In the genomic region with DNA sequence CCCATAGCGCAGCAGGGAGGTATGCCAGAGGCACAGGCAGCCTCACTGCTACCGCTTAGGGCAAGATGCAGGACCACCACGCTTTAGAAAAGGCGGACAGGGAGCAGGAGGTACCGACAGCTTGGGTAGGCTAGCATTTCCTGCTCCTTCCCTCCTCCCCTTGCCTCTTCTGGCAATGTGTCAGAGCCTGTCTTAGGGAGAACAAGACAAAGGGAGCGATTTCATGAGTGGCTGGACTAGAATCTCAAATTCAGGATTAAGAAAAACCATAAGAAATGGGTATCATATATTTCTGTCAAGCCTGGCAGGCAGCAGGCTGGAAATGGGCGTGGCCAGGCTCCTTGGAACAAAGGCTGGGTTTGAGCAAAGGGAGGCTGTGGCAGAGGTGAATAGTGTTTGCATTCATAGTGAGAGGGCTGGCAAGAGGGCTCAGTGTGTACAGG, we compare ENCODE assay signal across 8 mouse cellular contexts. TPM values are rescaled to one million over a fixed set of nuclear protein-coding genes. Genes with fewer than 3 reads are reported as not detected.
DNase-seq lines count a peak whose midpoint lies in the region; ATAC-seq lines count a peak whose summit lies in the region.
"Had no signal": no experiment of that assay in that cellular context is flagged by ENCODE, and none has a peak within 500 bp of the region (broad histone marks: within the 10 kb centered on the region; RNA-seq: fewer than 3 reads in every experiment).

No protein-coding gene starts in this region.

- ATAC-seq in embryonic facial prominence, embryonic 13.5 days (ENCODE audit: insufficient number of reproducible peaks, insufficient read depth, low FRiP score, low TSS enrichment, low read depth) = no peak
- ATAC-seq in hindbrain, embryonic 13.5 days (ENCODE audit: low FRiP score) = peak; percentile 38; the same call in 1 of the 2 replicates
- peak; percentile 34; the same call in 1 of the 2 replicates for ATAC-seq in neural tube, embryonic 14.5 days (ENCODE audit: low read depth)

- no peak overlapping the region for H3K4me3 ChIP-seq in embryonic facial prominence, embryonic 13.5 days
- H3K4me3 ChIP-seq in hindbrain, embryonic 13.5 days = no peak overlapping the region
- H3K4me3 ChIP-seq in neural tube, embryonic 14.5 days (ENCODE audit: low read depth, low read length) = no peak overlapping the region
- H3K4me3 ChIP-seq: myocyte had no signal

- WGBS in embryonic facial prominence, embryonic 13.5 days = 30% methylated on average over 7 of the region's 7 CpGs
- 11% methylated on average over 7 of the region's 7 CpGs for WGBS in hindbrain, embryonic 13.5 days
- WGBS in neural tube, embryonic 14.5 days = 10% methylated on average over 7 of the region's 7 CpGs

- no peaks in the 10 kb centered on the region for H3K9me3 ChIP-seq in embryonic facial prominence, embryonic 13.5 days
- no peaks in the 10 kb centered on the region for H3K9me3 ChIP-seq in hindbrain, embryonic 13.5 days
- H3K9me3 ChIP-seq in neural tube, embryonic 14.5 days (ENCODE audit: control insufficient read depth, low read length) = no peaks in the 10 kb centered on the region

- peak overlapping the region; percentile 63 for H3K27ac ChIP-seq in embryonic facial prominence, embryonic 13.5 days
- peak overlapping the region; percentile 96 for H3K27ac ChIP-seq in hindbrain, embryonic 13.5 days
- H3K27ac ChIP-seq in neural tube, embryonic 14.5 days (ENCODE audit: low read depth, low read length) = peak overlapping the region; percentile 80

- peak overlapping the region; percentile 21; the same call in 1 of the 2 replicates for H3K4me2 ChIP-seq in embryonic facial prominence, embryonic 13.5 days
- peak overlapping the region; percentile 39 for H3K4me2 ChIP-seq in hindbrain, embryonic 13.5 days
- H3K4me2 ChIP-seq in neural tube, embryonic 14.5 days (ENCODE audit: low read depth, low read length) = peak overlapping the region; percentile 1; the same call in 1 of the 2 replicates

- DNase-seq in right cerebral cortex, adult 2 months (ENCODE audit: low spot score in 2 of 2) = peak; percentile 34 to 54
- DNase-seq in right cerebral cortex, postnatal 14 days = no peak
- no peak for DNase-seq in thymus, postnatal 36 days
- no peak for DNase-seq in frontal cortex, postnatal 14 days (ENCODE audit: low spot score in 2 of 2)

- no peaks in the 10 kb centered on the region for H3K27me3 ChIP-seq in embryonic facial prominence, embryonic 13.5 days
- no peaks in the 10 kb centered on the region for H3K27me3 ChIP-seq in hindbrain, embryonic 13.5 days
- no peaks in the 10 kb centered on the region for H3K27me3 ChIP-seq in neural tube, embryonic 14.5 days (ENCODE audit: control insufficient read depth, insufficient read depth, low read length)

- peaks cover 22% of the 10 kb centered on the region for H3K4me1 ChIP-seq in embryonic facial prominence, embryonic 13.5 days
- peaks cover 55% of the 10 kb centered on the region for H3K4me1 ChIP-seq in hindbrain, embryonic 13.5 days (replicated peaks)
- peaks cover 27% of the 10 kb centered on the region for H3K4me1 ChIP-seq in neural tube, embryonic 14.5 days (ENCODE audit: control insufficient read depth, insufficient read depth, low read length)

- peak overlapping the region; percentile 44 for H3K9ac ChIP-seq in embryonic facial prominence, embryonic 13.5 days
- peak overlapping the region; percentile 64 for H3K9ac ChIP-seq in hindbrain, embryonic 13.5 days
- peak overlapping the region; percentile 0; the same call in 1 of the 2 replicates for H3K9ac ChIP-seq in neural tube, embryonic 14.5 days (replicated peaks; ENCODE audit: low read depth, low read length)

- peaks cover 33% of the 10 kb centered on the region for H3K36me3 ChIP-seq in embryonic facial prominence, embryonic 13.5 days
- H3K36me3 ChIP-seq in hindbrain, embryonic 13.5 days = peaks cover 16% of the 10 kb centered on the region
- H3K36me3 ChIP-seq in neural tube, embryonic 14.5 days (ENCODE audit: control insufficient read depth, insufficient read depth, low read length) = 0 out of 2 replicates have a peak, but pooled peaks cover 9% of the 10 kb centered on the region

RNA-seq across cellular contexts. Expression of a gene that starts 23.3 kb away (rescaled TPM):
- 21.5 and 51.2 TPM in 2 replicates for polyA plus RNA-seq in embryonic facial prominence, embryonic 13.5 days (2015; fragmentation: Nextera tagmentation; extraction: Ambion mirVana)
- 64.6 and 83.6 TPM in 2 replicates for polyA plus RNA-seq in hindbrain, embryonic 13.5 days (2015; fragmentation: Nextera tagmentation; extraction: Ambion mirVana)
- 107 and 139 TPM in 2 replicates for polyA plus RNA-seq in neural tube, embryonic 14.5 days (2014; fragmentation: Nextera tagmentation; extraction: Ambion mirVana)

RNA-seq across cellular contexts. Expression of a gene that starts 44.9 kb away (rescaled TPM):
- 65.4 and 65.6 TPM in 2 replicates for polyA plus RNA-seq in embryonic facial prominence, embryonic 13.5 days (2015; fragmentation: Nextera tagmentation; extraction: Ambion mirVana)
- polyA plus RNA-seq in hindbrain, embryonic 13.5 days (2015; fragmentation: Nextera tagmentation; extraction: Ambion mirVana) = 85.3 and 85.4 TPM in 2 replicates
- polyA plus RNA-seq in neural tube, embryonic 14.5 days (2014; fragmentation: Nextera tagmentation; extraction: Ambion mirVana) = 93.2 and 98.0 TPM in 2 replicates

Comparison
In these comparisons a context has a peak if more than half of its experiments do, and no peak if none do; other contexts are left out.
1. DNase-seq: peak in right cerebral cortex, adult 2 months (2 of 2); none in right cerebral cortex, postnatal 14 days (single experiment), thymus, postnatal 36 days (0 of 2) and frontal cortex, postnatal 14 days (0 of 2).
2. H3K9ac ChIP-seq: peak in every context shown above with its lines; median percentile 64 in hindbrain, embryonic 13.5 days; 44 in embryonic facial prominence, embryonic 13.5 days; 0 in neural tube, embryonic 14.5 days.
3. Peak in every context shown above with its lines, with median percentiles within 50 percentile points of each other: H3K27ac ChIP-seq and H3K4me2 ChIP-seq.